Mouse (Mus musculus): ENCODE data around the gene Fcgrt. TPM values are rescaled to one million over a fixed set of nuclear protein-coding genes. Genes with fewer than 3 reads are reported as not detected.

The Fcgrt gene
- polyA plus RNA-seq, 1 experiment from 2014 or later, result 29.2 TPM

DNA sequence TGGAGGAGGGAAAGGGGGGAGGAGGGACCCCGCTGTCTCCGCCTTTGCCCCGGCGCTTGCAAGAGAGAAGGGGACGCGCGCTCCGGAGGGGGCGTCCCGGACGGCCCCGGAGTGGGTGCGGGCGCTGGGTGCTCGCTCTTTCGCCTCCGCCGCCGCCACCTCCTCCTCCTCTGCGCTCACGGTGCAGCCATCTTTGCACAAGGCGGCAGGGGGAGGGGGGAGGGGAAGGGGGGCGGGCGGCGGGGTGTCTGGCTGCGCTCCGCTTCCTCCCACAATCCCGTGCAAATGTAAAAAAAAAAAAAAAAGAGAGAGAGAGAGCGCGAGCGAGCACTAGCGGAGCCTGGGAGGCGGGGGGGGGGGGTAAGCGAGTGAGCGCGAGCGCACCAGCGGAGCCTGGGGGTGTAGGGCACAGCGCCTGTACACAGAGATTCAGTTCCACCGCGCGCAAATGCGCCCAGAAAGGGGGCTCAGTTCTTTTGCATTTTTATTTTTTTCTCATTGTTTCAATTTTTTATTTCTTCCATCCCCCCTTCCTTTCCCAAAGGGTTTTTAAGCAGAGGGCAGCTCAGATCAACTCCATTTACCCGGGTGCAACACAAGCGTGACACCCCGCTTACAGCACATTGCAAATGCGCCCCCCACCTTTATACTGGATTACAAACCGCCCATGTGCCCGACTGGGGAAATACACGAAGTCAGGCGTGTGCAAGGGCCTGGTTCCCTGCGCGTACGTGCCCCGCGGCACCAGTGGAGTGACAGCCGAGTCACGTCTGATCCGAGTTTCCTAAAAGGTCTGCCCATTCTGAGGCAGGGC, 50.3 kb downstream of the Fcgrt start:
- Histone ChIP-seq H3K27ac (peak overlapping the region; percentile 95), H3K4me1 (replicated peaks) (peaks cover 39% of the 10 kb centered on the region), H3K4me2 (peak overlapping the region; percentile 99), H3K9me3 (replicated peaks) (no peaks in the 10 kb centered on the region), H3K9ac (peak overlapping the region; percentile 87), H3K36me3 (peaks cover 20% of the 10 kb centered on the region), H3K27me3 (no peaks in the 10 kb centered on the region), H3K4me3 (replicated peaks) (peak overlapping the region; percentile 77)
- ATAC-seq (ENCODE audit: low read depth), result peak; percentile 41
- DNase-seq, result peak; percentile 62
- WGBS (ENCODE audit: insufficient replicate concordance), result under 1% methylated on average over 25 of the region's 59 CpGs

DNA sequence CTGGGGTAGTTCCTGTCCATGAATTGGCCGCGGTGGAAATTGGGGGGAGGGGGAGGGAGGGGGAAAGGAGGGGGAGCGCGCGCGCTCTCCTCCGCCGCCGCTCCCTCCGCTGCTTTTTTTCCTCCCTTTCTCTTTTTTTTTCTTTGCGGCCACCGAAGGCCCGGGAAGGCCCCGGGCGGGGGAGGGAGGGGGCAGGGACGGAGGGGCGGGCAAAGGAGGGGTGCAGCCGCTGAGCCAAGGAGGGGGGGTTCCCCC, 50.9 kb downstream of the Fcgrt start, which contains the start of gene Prr12:
Prr12 (minus strand) TSS at position 20 of the 255 bp plus-strand sequence.
- peaks cover 25% of the 10 kb centered on the region for H3K36me3 ChIP-seq
- H3K27ac ChIP-seq, result peak within 1 kb of the TSS; percentile 95
- H3K27me3 ChIP-seq, result no peaks in the 10 kb centered on the region
- H3K4me3 ChIP-seq (replicated peaks), result peak within 1 kb of the TSS; percentile 77
- peaks cover 39% of the 10 kb centered on the region for H3K4me1 ChIP-seq (replicated peaks)
- WGBS (ENCODE audit: insufficient replicate concordance), result 0% methylated on average over 8 of the region's 18 CpGs
- peak within 1 kb of the TSS; percentile 87 for H3K9ac ChIP-seq
- H3K4me2 ChIP-seq, result peak within 1 kb of the TSS; percentile 99
- DNase-seq (no peak), ATAC-seq (ENCODE audit: low read depth) (peak; percentile 6)
- H3K9me3 ChIP-seq (replicated peaks), result no peaks in the 10 kb centered on the region

DNA sequence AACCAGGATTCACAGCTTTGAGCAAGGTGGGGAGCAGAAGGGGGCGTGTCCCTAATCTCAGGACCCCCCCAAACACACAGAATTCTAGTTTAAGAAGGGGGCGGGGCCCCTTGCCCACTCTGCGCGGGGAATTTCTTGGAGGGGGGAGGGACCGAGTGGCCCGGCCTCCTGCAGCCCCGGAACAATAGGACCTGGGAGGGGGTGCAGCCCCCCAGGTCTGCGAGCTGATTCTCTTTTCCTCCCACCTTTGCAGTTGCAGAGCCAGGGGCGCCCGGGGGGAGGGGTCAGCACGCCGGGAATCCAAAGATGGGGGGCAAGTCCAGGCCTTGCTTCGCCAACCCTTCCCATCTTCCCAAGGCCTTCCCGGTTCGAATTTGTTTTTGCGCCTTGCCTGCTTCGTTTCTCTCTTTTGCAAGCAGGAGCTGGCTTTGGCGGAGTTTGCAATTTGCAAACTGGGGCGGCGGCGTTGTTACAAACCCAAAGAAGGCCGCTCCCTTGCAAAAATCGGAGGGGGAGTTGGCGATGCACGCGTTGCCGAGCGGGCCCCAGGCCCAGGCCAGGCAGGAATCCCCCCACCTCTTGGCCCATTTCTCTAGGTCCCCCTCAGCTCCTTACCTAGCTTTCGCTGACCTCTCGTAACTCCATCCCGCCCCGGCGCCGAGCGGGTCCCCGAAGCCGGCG, 51.3 kb downstream of the Fcgrt start:
- WGBS (ENCODE audit: insufficient replicate concordance), result under 1% methylated on average over 38 of the region's 38 CpGs
- peaks cover 30% of the 10 kb centered on the region for H3K36me3 ChIP-seq
- peak overlapping the region; percentile 87 for H3K9ac ChIP-seq

GRCm38 (mm10) chr7:45051601-45051974, 52.1 kb downstream of the Fcgrt start:
- WGBS (ENCODE audit: insufficient replicate concordance), result 11% methylated on average over 13 of the region's 13 CpGs
- Histone ChIP-seq H3K27me3 (no peaks in the 10 kb centered on the region), H3K9me3 (replicated peaks) (no peaks in the 10 kb centered on the region), H3K36me3 (peaks cover 37% of the 10 kb centered on the region), H3K4me3 (replicated peaks) (peak overlapping the region; percentile 77), H3K9ac (peak overlapping the region; percentile 87), H3K4me2 (peak overlapping the region; percentile 99), H3K4me1 (replicated peaks) (peaks cover 39% of the 10 kb centered on the region), H3K27ac (peak overlapping the region; percentile 95)
- DNase-seq (no peak), ATAC-seq (ENCODE audit: low read depth) (no peak)

More for the DNA sequence above, 51.3 kb downstream of the Fcgrt start:
- Histone ChIP-seq H3K9me3 (replicated peaks) (no peaks in the 10 kb centered on the region), H3K4me2 (peak overlapping the region; percentile 99), H3K27ac (peak overlapping the region; percentile 95), H3K4me3 (replicated peaks) (peak overlapping the region; percentile 77), H3K27me3 (no peaks in the 10 kb centered on the region), H3K4me1 (replicated peaks) (peaks cover 39% of the 10 kb centered on the region)
- ATAC-seq (ENCODE audit: low read depth) (no peak), DNase-seq (no peak)

DNA sequence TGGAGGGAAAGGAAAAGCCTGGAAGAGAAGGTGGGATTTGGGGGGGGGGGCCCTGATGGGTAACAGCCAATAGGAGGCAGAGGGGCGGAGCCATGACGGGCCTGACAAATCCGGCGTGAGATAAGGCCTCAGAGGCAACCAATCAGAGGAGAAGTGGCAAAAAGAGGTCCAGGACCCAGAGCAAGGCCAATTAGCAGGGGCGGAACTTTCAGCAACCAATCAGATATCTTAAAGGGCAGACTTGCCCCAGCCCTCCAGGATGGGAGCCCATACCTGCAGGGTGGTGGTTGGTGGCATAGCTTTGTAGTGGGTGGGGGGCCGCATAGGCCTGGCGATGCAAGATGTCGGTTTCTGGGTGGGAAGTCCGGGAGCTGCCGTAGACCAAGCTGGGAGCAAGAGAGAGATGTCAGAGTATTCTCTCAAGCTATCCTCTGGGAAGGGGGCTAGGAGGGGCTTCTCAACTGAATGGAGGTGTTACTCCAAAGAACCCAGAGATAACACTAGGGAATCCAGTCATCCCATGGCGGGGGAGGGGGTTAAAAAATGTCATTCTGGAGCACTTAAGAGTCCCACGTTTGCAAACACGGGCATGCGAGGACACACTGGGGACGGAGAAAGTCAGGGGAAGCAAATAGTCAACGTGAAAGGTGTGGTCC, 52.6 kb downstream of the Fcgrt start:
- Histone ChIP-seq H3K4me2 (peak overlapping the region; percentile 99), H3K27ac (0 out of 2 replicates have a peak overlapping the region, but pooled peaks have one; percentile 95), H3K36me3 (peaks cover 43% of the 10 kb centered on the region), H3K4me1 (replicated peaks) (peaks cover 39% of the 10 kb centered on the region), H3K27me3 (no peaks in the 10 kb centered on the region), H3K9ac (peak overlapping the region; percentile 87), H3K9me3 (replicated peaks) (no peaks in the 10 kb centered on the region), H3K4me3 (replicated peaks) (peak overlapping the region; percentile 77)
- 24% methylated on average over 16 of the region's 16 CpGs for WGBS (ENCODE audit: insufficient replicate concordance)
- ATAC-seq (ENCODE audit: low read depth) (peak; percentile 5; the same call in 1 of the 2 replicates), DNase-seq (peak; percentile 63)

DNA sequence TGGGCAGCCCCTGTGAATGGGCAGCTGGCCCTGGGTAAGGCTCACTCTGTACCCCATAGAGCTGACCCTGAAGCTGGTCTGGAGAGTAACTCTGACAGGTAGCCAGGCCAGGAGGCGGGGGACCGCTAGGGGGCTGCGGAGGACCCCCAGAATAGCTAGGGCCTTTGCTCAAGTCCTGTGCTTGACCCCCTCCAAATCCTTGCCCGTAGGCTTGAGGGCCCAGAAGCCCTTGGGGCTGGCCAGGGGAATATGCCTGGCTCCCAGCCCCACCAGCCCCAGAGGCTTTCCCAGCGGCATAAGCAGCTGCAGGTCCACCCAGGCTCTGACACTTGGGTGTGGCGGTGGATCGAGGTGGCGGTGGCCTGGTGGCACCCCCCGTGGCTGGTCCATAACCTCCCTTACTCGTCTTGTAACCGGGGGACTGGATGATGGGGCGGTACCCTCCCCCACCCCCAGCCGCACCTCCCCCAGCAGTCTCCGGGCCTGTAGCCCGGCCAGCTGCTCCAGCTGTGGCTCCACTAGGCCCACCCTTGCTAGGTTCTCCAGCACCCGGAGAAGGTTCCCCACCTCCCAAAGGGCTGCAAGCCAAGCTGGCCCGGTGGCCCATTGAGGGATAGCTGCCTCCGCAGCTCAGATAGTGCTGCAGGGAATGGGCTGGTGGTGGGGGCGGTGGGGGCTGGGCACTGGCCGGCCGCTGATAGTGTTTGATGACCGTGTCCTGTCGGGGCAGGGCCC, 54.6 kb downstream of the Fcgrt start:
- DNase-seq, result no peak
- peaks cover 32% of the 10 kb centered on the region for H3K4me1 ChIP-seq (replicated peaks)

DNA sequence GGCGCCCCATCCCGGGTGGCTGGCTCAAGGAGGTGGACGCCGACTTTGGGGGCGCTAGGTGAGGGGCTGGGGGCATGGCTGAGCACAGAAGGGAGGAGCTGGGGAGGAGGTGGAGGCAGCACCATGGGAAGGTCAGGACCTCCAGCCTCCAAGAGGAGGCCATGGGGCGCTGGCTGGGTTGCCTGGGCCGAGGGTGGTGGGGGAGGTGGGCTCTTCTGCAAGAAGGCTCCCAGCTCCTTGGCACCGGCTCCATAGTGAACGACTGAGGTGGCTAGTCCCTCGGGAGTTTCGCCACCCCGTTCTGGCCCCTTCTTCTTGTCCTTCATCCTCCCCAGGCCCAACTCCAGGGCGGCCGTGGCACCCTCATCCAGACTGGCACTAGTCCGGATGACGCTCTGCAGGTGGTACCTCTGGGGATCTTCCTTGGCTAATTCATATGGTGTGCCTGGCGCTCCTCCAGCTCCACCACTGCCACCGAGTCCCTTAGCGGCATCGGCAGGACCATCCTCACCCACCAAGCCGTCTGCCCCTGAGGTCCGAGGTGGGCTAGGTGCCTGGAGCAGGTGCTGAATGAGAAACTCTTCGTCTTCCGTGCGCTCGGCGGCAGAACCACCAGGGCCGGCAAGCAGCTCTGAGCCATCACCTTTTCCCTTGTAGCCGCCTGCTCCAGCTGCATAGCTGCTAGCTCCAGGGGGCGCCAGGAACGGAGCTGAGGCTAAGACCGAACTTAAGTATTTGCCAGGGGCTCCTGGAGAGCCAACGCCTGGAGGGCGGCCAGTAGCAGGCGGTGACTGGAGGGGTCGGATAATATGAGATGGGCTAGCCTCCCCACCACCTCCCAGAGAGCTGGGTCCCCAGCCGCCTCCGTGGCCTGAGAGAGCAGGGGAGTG, 55.4 kb downstream of the Fcgrt start:
- H3K27ac ChIP-seq, result no peak overlapping the region
- DNase-seq (no peak), ATAC-seq (ENCODE audit: low read depth) (no peak)
- H3K4me3 ChIP-seq (replicated peaks), result no peak overlapping the region
- peaks cover 69% of the 10 kb centered on the region for H3K36me3 ChIP-seq
- H3K4me1 ChIP-seq (replicated peaks), result peaks cover 24% of the 10 kb centered on the region
- H3K9me3 ChIP-seq (replicated peaks), result no peaks in the 10 kb centered on the region
- H3K9ac ChIP-seq, result no peak overlapping the region
- WGBS (ENCODE audit: insufficient replicate concordance), result 89% methylated on average over 37 of the region's 38 CpGs
- H3K4me2 ChIP-seq, result no peak overlapping the region
- H3K27me3 ChIP-seq, result no peaks in the 10 kb centered on the region

More for the DNA sequence above, 54.6 kb downstream of the Fcgrt start:
- Histone ChIP-seq H3K9me3 (replicated peaks) (no peaks in the 10 kb centered on the region), H3K4me2 (no peak overlapping the region), H3K36me3 (peaks cover 61% of the 10 kb centered on the region), H3K9ac (no peak overlapping the region), H3K27ac (no peak overlapping the region), H3K27me3 (no peaks in the 10 kb centered on the region), H3K4me3 (replicated peaks) (no peak overlapping the region)
- ATAC-seq (ENCODE audit: low read depth), result no peak
- WGBS (ENCODE audit: insufficient replicate concordance), result 89% methylated on average over 22 of the region's 23 CpGs

DNA sequence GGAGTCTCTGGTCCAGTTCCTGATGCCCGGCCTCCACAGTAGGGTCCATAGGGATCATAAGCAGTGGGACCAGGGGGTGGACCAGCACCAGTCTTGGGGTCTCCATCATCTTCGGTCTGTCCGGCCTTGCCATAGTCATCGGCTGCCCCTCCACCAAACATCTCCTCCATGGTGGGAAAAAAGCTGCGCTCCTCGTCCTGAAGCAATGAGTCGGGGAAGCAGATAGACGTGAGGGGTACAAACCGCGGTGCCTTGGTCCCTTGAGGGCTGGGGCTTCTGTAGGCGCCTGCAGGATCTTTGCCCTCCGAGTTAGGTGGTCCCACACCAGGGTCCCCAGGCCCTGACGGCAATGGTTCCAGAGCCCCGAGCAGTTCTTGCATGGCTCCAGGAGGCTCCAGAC, 56.2 kb downstream of the Fcgrt start:
- DNase-seq (no peak), ATAC-seq (ENCODE audit: low read depth) (no peak)
- Histone ChIP-seq H3K9ac (no peak overlapping the region), H3K9me3 (replicated peaks) (no peaks in the 10 kb centered on the region), H3K4me1 (replicated peaks) (peaks cover 20% of the 10 kb centered on the region), H3K4me2 (no peak overlapping the region), H3K36me3 (peaks cover 77% of the 10 kb centered on the region), H3K27ac (no peak overlapping the region), H3K27me3 (no peaks in the 10 kb centered on the region), H3K4me3 (replicated peaks) (no peak overlapping the region)
- WGBS (ENCODE audit: insufficient replicate concordance), result 88% methylated on average over 14 of the region's 14 CpGs

GRCm38 (mm10) chr7:45046853-45047350, 56.7 kb downstream of the Fcgrt start:
- Histone ChIP-seq H3K9ac (no peak overlapping the region), H3K27me3 (no peaks in the 10 kb centered on the region), H3K9me3 (replicated peaks) (no peaks in the 10 kb centered on the region), H3K4me2 (no peak overlapping the region), H3K36me3 (peaks cover 83% of the 10 kb centered on the region), H3K4me1 (replicated peaks) (peaks cover 14% of the 10 kb centered on the region), H3K4me3 (replicated peaks) (no peak overlapping the region), H3K27ac (no peak overlapping the region)
- ATAC-seq (ENCODE audit: low read depth) (no peak), DNase-seq (no peak)
- WGBS (ENCODE audit: insufficient replicate concordance), result 91% methylated on average over 26 of the region's 26 CpGs

DNA sequence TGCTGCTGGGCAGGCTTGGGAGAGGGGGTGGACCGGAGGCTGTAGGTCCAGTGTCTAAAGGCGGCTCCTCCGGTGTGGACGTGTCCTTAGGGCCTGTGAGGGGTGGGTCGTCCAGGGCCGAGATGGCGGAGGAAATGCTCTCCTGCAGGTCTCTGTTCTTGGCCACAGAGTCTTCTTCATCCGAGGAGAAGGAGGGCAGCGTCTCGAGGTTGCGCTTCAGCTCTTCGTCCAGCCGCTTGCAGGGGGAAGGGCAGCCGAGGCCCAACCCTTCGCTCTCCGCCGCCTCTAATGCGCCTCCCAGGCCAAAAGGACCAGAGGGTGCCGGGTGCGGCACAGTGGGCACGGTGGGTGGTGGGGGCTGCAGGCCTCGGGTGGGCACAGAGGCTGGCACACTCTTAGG, 57.9 kb downstream of the Fcgrt start:
- Histone ChIP-seq H3K4me1 (replicated peaks) (peaks cover 3% of the 10 kb centered on the region), H3K9ac (no peak overlapping the region), H3K4me3 (replicated peaks) (no peak overlapping the region), H3K27me3 (no peaks in the 10 kb centered on the region), H3K9me3 (replicated peaks) (no peaks in the 10 kb centered on the region), H3K27ac (no peak overlapping the region), H3K36me3 (peaks cover 93% of the 10 kb centered on the region), H3K4me2 (no peak overlapping the region)
- DNase-seq (no peak), ATAC-seq (ENCODE audit: low read depth) (no peak)
- WGBS (ENCODE audit: insufficient replicate concordance), result 93% methylated on average over 22 of the region's 22 CpGs
